Mouse (Mus musculus) lung, embryonic 16.5 days (tissue): Measurements from ENCODE around the gene Atp2a2. TPM values are rescaled to one million over a fixed set of nuclear protein-coding genes. Genes with fewer than 3 reads are reported as not detected.

Experiments
- ATAC-seq: fragments of 200-750 bp; cut with Nextera tagmentation; 2 replicates; pipeline ENCODE4 v1.8.0; 2017; ENCODE audit warnings: low read depth, mild to moderate bottlenecking, moderate library complexity
- H3K27ac ChIP-seq: fragments of 300-500 bp; sonication (generic); 2 replicates; pipeline ENCODE4 v1.5.1; 2014; ENCODE audit warnings: mild to moderate bottlenecking, control low read depth, low read length
- H3K27me3 ChIP-seq: fragments of 300-500 bp; sonication (generic); 2 replicates; pipeline ENCODE4 v1.6.1; 2014; ENCODE audit warnings: low read depth, low read length, mixed read lengths; ENCODE audit not compliant: control insufficient read depth, insufficient read depth
- H3K36me3 ChIP-seq: fragments of 300-500 bp; sonication (generic); 2 replicates; pipeline ENCODE4 v1.6.1; 2014; ENCODE audit warnings: low read length; ENCODE audit not compliant: control insufficient read depth, insufficient read depth
- H3K4me1 ChIP-seq: fragments of 300-500 bp; sonication (generic); replicated peaks from 2 replicates; pipeline ENCODE4 v1.6.1; 2014; ENCODE audit warnings: low read length, mixed read lengths; ENCODE audit not compliant: control insufficient read depth, insufficient read depth
- H3K4me2 ChIP-seq: fragments of 300-500 bp; sonication (generic); 2 replicates; pipeline ENCODE4 v1.6.1; 2014; ENCODE audit warnings: low read depth, low read length, control low read depth
- H3K4me3 ChIP-seq: fragments of 300-500 bp; sonication (generic); 2 replicates; pipeline ENCODE4 v1.5.1; 2014; ENCODE audit warnings: mild to moderate bottlenecking, low read length, control low read depth
- H3K9ac ChIP-seq: fragments of 300-500 bp; sonication (generic); 2 replicates; pipeline ENCODE4 v1.6.1; 2014; ENCODE audit warnings: low read length, control low read depth
- H3K9me3 ChIP-seq: fragments of 300-500 bp; sonication (generic); 2 replicates; pipeline ENCODE4 v1.6.1; 2016; ENCODE audit warnings: low read length; ENCODE audit not compliant: control insufficient read depth
- WGBS: fragments of 180-500 bp; shearing (Covaris S2); extraction: QIAGEN DNeasy Blood & Tissue Kit; methylation state at CpG from one replicate; pipeline ENCODE4 v1.1.7; 2014; 5-methylcytosine and 5-hydroxymethylcytosine counted together
- polyA plus RNA-seq: library from polyadenylated mRNA; unstranded; fragments of >200 nt; fragmentation: Nextera tagmentation; extraction: Ambion mirVana; gene quantifications from 2 replicates; pipeline ENCODE4 v1.2.1, GENCODE M21; 2015

Gene Atp2a2
- polyA plus RNA-seq, 1 experiment from 2014 or later: 28.8 TPM

DNA sequence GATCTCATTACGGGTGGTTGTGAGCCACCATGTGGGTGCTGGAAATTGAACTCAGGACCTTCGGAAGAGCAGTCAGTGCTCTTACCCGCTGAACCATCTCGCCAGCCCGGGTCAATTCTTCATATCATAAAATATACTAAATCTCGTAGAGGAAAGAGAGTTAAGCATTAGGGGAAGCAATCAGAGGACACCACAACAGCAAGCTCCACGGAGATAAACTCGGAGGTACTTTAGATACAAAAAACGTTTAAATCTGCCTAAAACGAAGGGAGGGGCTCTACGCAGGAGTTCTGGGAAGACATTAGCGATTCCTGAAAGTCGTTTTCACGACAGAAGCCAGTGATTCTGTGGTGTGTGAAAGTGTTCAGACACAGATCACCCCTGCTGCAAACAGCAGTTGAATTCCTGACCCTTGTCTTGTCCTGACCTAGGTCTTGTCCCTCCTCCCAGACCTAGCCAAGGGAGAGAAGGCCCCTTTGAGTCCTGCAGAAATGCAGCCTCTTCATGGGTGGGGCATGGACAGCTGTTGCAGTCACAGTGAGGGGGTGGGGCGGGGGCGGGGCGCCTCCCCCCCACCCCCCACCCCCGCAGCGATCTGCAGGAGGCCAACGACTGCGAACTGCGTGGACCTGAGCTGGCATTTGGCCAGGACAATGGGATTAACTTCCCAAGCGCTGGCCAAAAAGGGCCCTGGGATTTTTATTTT, 11.5 kb upstream of the Atp2a2 start:
- no peak for ATAC-seq
- H3K4me2 ChIP-seq: no peak overlapping the region; the same call in 1 of the 2 replicates
- H3K27ac ChIP-seq: no peak overlapping the region
- WGBS: 43% methylated on average over 23 of the region's 23 CpGs
- peaks cover 16% of the 10 kb centered on the region for H3K4me1 ChIP-seq
- H3K9me3 ChIP-seq: no peaks in the 10 kb centered on the region
- no peaks in the 10 kb centered on the region for H3K27me3 ChIP-seq
- no peak overlapping the region for H3K9ac ChIP-seq
- H3K4me3 ChIP-seq: no peak overlapping the region
- H3K36me3 ChIP-seq: no peaks in the 10 kb centered on the region

DNA sequence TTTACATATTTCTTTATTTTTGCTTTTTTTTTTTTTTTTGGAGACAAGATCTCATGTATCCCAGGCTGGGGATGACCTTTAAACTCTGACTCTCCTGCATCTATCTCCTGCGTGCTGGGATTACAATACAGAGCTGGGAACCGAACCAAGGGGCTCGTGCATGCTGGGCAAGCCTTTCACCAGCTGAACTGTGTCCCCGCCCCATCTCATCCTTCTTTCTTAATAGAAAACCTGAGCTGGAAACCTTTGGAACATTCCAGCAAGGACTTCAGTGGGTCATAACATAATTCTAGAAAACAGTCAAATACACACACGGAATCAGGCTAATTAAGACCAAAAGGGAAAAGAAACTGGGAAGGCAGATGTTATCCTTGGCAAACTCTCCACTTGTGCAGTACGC, 10.0 kb upstream of the Atp2a2 start:
- no peaks in the 10 kb centered on the region for H3K27me3 ChIP-seq
- WGBS: 68% methylated on average over 6 of the region's 6 CpGs
- H3K9me3 ChIP-seq: no peaks in the 10 kb centered on the region
- H3K27ac ChIP-seq: no peak overlapping the region
- no peak overlapping the region for H3K4me2 ChIP-seq
- H3K9ac ChIP-seq: no peak overlapping the region
- peaks cover 16% of the 10 kb centered on the region for H3K4me1 ChIP-seq
- ATAC-seq: no peak
- no peak overlapping the region for H3K4me3 ChIP-seq
- no peaks in the 10 kb centered on the region for H3K36me3 ChIP-seq

DNA sequence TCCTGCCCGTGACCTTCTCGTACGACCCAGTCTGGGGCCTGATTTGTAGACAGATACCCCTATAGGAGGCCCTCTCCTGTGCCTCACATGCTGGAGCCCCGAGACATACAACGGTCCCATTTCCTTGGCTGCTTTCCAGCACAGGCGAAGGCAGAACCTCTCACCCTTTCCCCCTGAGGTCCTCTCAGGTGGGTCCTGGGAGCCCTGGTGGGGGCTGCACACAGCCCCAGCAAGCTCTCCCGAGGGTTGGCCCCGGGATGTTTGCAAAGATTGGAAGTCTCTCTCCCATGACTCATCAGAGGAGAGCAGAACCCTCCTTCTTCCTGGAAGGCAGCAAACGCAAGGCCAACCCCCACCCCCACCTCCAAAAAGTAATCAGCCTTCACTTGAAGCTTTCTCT, 9.4 kb upstream of the Atp2a2 start:
- Histone ChIP-seq H3K4me3 (no peak overlapping the region), H3K4me1 (peaks cover 16% of the 10 kb centered on the region), H3K9ac (peak overlapping the region; percentile 42; the same call in 1 of the 2 replicates), H3K4me2 (peak overlapping the region; percentile 8; the same call in 1 of the 2 replicates), H3K9me3 (peaks cover 4% of the 10 kb centered on the region; the same call in 1 of the 2 replicates), H3K27me3 (no peaks in the 10 kb centered on the region), H3K27ac (no peak overlapping the region), H3K36me3 (no peaks in the 10 kb centered on the region)
- peak; percentile 16; the same call in 1 of the 2 replicates for ATAC-seq
- 23% methylated on average over 9 of the region's 9 CpGs for WGBS

DNA sequence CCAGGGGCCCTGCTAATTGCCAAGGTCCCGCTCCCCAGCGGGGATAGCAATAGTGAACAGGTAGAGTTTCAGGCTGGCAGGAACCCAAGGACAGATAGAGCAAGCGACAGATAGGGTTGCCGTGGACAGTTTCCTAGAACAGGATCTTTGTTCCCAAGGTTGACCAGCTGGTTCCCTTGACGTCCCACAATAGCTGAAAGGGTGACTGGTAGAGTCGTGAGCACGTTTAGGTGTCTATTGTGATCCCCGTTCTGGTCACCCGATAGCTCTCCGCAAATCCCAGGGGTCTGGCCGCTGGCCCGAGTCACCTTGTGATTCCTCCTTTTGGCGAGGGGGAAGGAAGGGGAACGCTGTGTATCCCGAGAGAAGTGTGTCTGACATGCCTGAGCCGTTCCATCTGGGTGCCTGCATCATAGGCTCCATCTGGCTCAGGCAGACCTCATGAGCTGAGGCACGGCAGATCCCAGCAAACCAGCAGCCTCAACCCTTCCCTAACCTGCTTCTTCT, 8.7 kb upstream of the Atp2a2 start:
- H3K4me2 ChIP-seq: 0 out of 2 replicates have a peak overlapping the region, but pooled peaks have one; percentile 1
- no peaks in the 10 kb centered on the region for H3K36me3 ChIP-seq
- H3K27me3 ChIP-seq: no peaks in the 10 kb centered on the region
- peaks cover 5% of the 10 kb centered on the region; the same call in 1 of the 2 replicates for H3K9me3 ChIP-seq
- peak; percentile 75 for ATAC-seq
- H3K9ac ChIP-seq: no peak overlapping the region
- H3K4me3 ChIP-seq: no peak overlapping the region
- no peak overlapping the region for H3K27ac ChIP-seq
- 42% methylated on average over 17 of the region's 17 CpGs for WGBS
- peaks cover 16% of the 10 kb centered on the region for H3K4me1 ChIP-seq

DNA sequence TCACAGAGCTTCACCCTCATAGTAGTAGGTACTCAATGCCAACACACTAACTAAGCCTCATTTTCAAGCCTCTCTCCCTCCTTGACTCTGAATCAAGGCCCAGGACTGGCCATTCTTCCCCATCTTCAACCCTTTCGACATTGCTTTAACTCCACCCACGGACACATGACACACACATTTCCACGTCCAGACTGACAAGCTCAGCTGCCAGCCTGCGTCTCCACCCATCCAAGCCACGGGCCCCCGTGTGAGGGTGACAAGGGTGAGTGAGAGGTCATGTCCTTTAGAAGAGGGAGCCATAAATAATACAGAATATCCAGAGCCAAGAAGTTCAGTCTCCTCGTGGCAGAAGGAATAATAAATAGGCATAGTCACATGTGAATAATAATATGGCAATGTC, 7.6 kb upstream of the Atp2a2 start:
- WGBS: 34% methylated on average over 7 of the region's 7 CpGs

DNA sequence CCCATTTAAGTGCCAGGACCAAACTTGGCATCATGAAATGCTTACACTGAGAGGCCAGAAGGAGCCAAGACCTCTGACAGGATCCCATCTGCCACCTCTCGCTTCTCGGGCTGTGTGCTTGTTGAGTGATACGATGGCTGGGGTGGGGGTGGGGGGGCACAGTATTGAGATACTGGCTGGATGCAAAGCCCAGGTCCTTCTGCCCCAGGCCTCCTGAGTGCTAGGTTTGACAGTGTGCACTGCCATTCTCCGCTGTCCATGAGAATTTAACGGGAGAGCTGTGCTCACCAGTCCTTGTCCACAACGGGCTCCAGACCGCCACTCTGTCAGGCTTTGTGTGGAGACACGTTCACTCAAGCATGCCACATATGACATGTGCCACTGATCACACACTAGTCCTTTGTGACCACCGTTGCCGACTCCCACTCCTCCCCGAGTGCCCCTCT, 6.9 kb upstream of the Atp2a2 start:
- Histone ChIP-seq H3K36me3 (no peaks in the 10 kb centered on the region), H3K9ac (no peak overlapping the region), H3K9me3 (peaks cover 5% of the 10 kb centered on the region; the same call in 1 of the 2 replicates), H3K27me3 (no peaks in the 10 kb centered on the region), H3K27ac (no peak overlapping the region), H3K4me3 (no peak overlapping the region), H3K4me2 (no peak overlapping the region), H3K4me1 (peaks cover 14% of the 10 kb centered on the region)
- no peak for ATAC-seq
- WGBS: 79% methylated on average over 11 of the region's 11 CpGs

More for the DNA sequence above, 7.6 kb upstream of the Atp2a2 start:
- no peak for ATAC-seq
- Histone ChIP-seq H3K27ac (no peak overlapping the region), H3K27me3 (no peaks in the 10 kb centered on the region), H3K4me3 (no peak overlapping the region), H3K4me1 (peaks cover 16% of the 10 kb centered on the region), H3K9ac (no peak overlapping the region), H3K9me3 (peaks cover 5% of the 10 kb centered on the region; the same call in 1 of the 2 replicates), H3K4me2 (no peak overlapping the region), H3K36me3 (no peaks in the 10 kb centered on the region)

DNA sequence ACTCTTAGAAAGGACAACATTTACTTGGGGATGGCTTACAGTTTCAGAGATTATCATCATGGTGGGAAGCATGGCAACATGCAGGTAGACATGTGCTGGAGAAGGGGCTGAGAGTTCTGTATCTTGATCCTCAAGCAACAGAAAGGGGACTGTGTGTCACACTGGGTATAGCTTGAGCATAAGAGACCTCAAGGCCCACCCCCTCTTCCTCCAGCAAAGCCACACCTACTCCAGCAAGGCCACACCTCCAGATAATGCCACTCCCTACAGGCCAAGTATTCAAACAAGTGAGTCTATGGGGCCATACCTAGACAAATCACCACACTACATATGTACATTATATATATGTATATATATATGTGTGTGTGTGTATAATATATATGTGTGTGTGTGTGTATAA, 5.4 kb upstream of the Atp2a2 start:
- Histone ChIP-seq H3K4me3 (no peak overlapping the region), H3K9me3 (peaks cover 5% of the 10 kb centered on the region; the same call in 1 of the 2 replicates), H3K9ac (no peak overlapping the region), H3K36me3 (no peaks in the 10 kb centered on the region), H3K4me2 (no peak overlapping the region), H3K27me3 (no peaks in the 10 kb centered on the region), H3K4me1 (peaks cover 19% of the 10 kb centered on the region), H3K27ac (no peak overlapping the region)
- no peak for ATAC-seq

DNA sequence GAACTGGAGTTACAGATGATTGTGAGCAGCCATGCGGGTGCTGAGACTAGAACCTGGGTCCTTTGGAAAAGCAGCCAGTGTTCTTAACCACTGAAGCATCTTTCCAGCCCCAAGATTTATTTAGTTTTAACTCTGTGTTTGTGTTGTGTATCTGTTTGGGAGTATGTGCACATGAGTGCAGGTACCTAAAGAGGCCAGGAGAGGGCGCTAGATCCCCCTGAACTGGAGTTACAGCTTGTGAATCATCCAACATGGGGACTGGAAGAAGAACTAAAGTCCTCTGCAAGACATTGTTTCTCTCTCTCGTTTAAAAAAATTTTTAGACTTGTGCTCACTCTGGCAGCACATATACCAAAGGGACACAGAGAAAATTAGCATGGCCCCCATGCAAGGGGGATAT, 4.4 kb upstream of the Atp2a2 start:
- 83% methylated on average over 3 of the region's 3 CpGs for WGBS
- Histone ChIP-seq H3K9ac (no peak overlapping the region), H3K27ac (no peak overlapping the region), H3K4me1 (peaks cover 16% of the 10 kb centered on the region), H3K4me2 (no peak overlapping the region), H3K36me3 (no peaks in the 10 kb centered on the region), H3K9me3 (peaks cover 5% of the 10 kb centered on the region; the same call in 1 of the 2 replicates), H3K27me3 (no peaks in the 10 kb centered on the region), H3K4me3 (no peak overlapping the region)
- no peak for ATAC-seq

DNA sequence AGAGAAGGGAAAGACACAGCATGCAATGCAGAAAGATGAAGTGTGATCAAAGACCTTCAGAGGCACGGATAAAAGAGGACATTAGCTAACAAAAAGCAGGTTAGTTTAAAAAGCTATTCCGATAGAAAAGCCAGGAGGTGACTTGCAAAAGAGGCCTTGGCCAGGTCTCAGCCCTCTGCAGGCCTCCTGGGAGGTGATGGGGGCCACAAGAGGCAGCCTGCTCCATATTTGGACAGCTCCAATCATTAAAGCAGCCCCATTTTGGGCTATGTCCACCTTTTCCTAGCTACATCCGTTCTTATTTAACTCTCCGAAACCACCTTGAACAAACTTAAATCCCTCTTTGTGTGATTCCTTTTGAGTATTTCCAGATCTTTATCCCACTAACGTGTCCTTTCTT, 3.5 kb upstream of the Atp2a2 start:
- Histone ChIP-seq H3K4me2 (no peak overlapping the region), H3K27me3 (no peaks in the 10 kb centered on the region), H3K36me3 (no peaks in the 10 kb centered on the region), H3K4me3 (no peak overlapping the region), H3K9me3 (peaks cover 5% of the 10 kb centered on the region; the same call in 1 of the 2 replicates), H3K9ac (no peak overlapping the region), H3K27ac (no peak overlapping the region), H3K4me1 (peaks cover 10% of the 10 kb centered on the region)
- WGBS: 57% methylated on average over 5 of the region's 5 CpGs
- no peak for ATAC-seq
